Mouse (Mus musculus) intestine, embryonic 14.5 days (tissue): ENCODE measurements at regions not wholly inside any gene's neighbourhood (a gene's known extent, or its start where the extent isn't known, plus 50 kb on each side); places are given as distances from the start of the nearest gene placed in this dataset. TPM values are rescaled to one million over a fixed set of nuclear protein-coding genes. Genes with fewer than 3 reads are reported as not detected.

Experiments
- ATAC-seq: fragments of 200-750 bp; cut with Nextera tagmentation; replicated peaks from 2 replicates; pipeline ENCODE4 v1.8.0; 2017; ENCODE audit warnings: low read depth, moderate number of reproducible peaks, moderate TSS enrichment, moderate library complexity; ENCODE audit not compliant: low FRiP score, low TSS enrichment
- DNase-seq: peaks from one replicate; pipeline ENCODE4 v3.0.0-alpha.2; 2018; ENCODE audit warnings: low spot score
- H3K27ac ChIP-seq: fragments of 300-500 bp; sonication (generic); 2 replicates; pipeline ENCODE4 v1.5.1; 2014; ENCODE audit warnings: low read depth, mild to moderate bottlenecking, control low read depth
- H3K27me3 ChIP-seq: fragments of 300-500 bp; sonication (generic); replicated peaks from 2 replicates; pipeline ENCODE4 v1.6.1; 2014; ENCODE audit warnings: low read length, control low read depth; ENCODE audit not compliant: control insufficient read depth, insufficient read depth
- H3K36me3 ChIP-seq: fragments of 300-500 bp; sonication (generic); 2 replicates; pipeline ENCODE4 v1.6.1; 2014; ENCODE audit warnings: low read length, control low read depth; ENCODE audit not compliant: control insufficient read depth, insufficient read depth
- H3K4me1 ChIP-seq: fragments of 300-500 bp; sonication (generic); replicated peaks from 2 replicates; pipeline ENCODE4 v1.6.1; 2014; ENCODE audit warnings: low read length, control low read depth, mixed read lengths; ENCODE audit not compliant: control insufficient read depth, insufficient read depth
- H3K4me2 ChIP-seq: fragments of 300-500 bp; sonication (generic); 2 replicates; pipeline ENCODE4 v1.6.1; 2014; ENCODE audit warnings: low read length
- H3K4me3 ChIP-seq: fragments of 300-500 bp; sonication (generic); 2 replicates; pipeline ENCODE4 v1.5.1; 2014; ENCODE audit warnings: low read depth, low read length, control low read depth, mixed read lengths
- H3K9ac ChIP-seq: fragments of 300-500 bp; sonication (generic); 2 replicates; pipeline ENCODE4 v1.6.1; 2014; ENCODE audit warnings: mild to moderate bottlenecking, low read length
- H3K9me3 ChIP-seq: fragments of 300-500 bp; sonication (generic); 2 replicates; pipeline ENCODE4 v1.6.1; 2016; ENCODE audit warnings: low read length, control low read depth; ENCODE audit not compliant: control insufficient read depth
- WGBS: fragments of 180-500 bp; shearing (Covaris S2); extraction: QIAGEN DNeasy Blood & Tissue Kit; methylation state at CpG from one replicate; pipeline ENCODE4 v1.1.7; 2014; 5-methylcytosine and 5-hydroxymethylcytosine counted together
- microRNA-seq: library from miRNA; unstranded; fragments of <30 nt; microRNA quantifications from one replicate; pipeline ENCODE4, GENCODE M21; 2016

DNA sequence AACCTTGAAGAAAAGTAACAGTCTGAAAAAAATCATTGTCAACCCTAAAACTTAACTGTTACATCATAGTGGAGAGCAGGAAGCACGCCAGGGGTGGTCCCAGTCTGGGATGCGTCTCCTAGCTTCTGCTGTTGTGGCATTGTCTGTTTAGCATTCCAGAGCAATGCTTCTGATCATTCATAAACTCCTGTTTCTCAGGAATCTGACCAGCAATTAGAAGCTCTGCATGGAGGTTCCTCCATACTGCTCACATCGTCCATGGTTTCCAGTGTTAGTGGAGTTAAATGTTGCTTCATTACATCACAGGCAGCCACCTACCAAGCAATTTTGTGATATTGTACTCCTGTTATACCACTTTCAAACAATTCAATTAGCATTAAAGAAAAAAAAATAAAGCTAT is 502.4 kb upstream of the Mms22l start:
- Histone ChIP-seq H3K27ac (no peak overlapping the region), H3K4me1 (no peaks in the 10 kb centered on the region), H3K36me3 (no peaks in the 10 kb centered on the region), H3K9me3 (no peaks in the 10 kb centered on the region), H3K27me3 (no peaks in the 10 kb centered on the region), H3K9ac (no peak overlapping the region), H3K4me3 (no peak overlapping the region), H3K4me2 (no peak overlapping the region)
- WGBS = 46% methylated on average over 3 of the region's 3 CpGs
- ATAC-seq (no peak), DNase-seq (no peak)

DNA sequence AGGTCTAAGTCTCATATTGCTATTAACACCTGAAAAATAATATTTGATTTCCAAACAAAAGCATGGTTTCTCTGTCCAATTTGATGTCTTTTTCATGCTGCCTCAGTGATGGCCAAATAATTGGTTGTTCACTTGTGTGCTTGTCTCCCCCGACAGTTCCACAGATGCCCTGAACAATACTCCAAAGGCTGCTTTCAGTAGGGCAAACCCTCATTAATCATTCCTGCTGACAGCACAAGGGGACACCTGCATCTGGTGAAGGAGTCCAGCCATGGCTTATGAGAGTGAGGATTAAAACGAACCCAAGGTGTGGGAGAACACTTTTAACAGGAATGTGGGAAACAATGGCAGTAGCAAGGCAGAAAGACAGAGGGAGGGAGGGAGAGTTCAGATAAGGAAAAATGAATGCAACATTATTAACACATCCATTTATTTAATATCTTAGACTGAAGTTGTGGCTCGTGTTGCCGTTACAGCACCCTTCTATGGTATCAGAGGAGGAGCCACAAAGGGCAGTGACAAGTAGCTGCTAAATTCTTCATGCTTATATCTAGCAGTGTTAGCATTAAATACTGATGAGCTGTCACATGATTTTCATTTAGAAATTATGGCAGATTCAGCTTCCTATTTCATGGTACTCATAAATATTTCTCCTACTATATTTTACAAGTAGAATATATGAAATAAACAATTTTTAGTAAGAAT is 501.8 kb upstream of the Mms22l start:
- H3K36me3 ChIP-seq = no peaks in the 10 kb centered on the region
- ATAC-seq = no peak
- DNase-seq = no peak

GRCm38 (mm10) chr4:24006257-24006955 is 489.8 kb upstream of the Mms22l start:
- no peaks in the 10 kb centered on the region for H3K27me3 ChIP-seq
- DNase-seq = no peak
- no peaks in the 10 kb centered on the region for H3K36me3 ChIP-seq
- ATAC-seq = no peak
- no peak overlapping the region for H3K4me2 ChIP-seq
- no peak overlapping the region for H3K4me3 ChIP-seq
- no peak overlapping the region for H3K9ac ChIP-seq
- WGBS = 48% methylated on average over 2 of the region's 2 CpGs
- no peaks in the 10 kb centered on the region for H3K4me1 ChIP-seq
- H3K27ac ChIP-seq = no peak overlapping the region
- H3K9me3 ChIP-seq = no peaks in the 10 kb centered on the region

More for the DNA sequence above, 501.8 kb upstream of the Mms22l start:
- H3K4me2 ChIP-seq = no peak overlapping the region
- no peak overlapping the region for H3K9ac ChIP-seq
- H3K27ac ChIP-seq = no peak overlapping the region
- H3K27me3 ChIP-seq = no peaks in the 10 kb centered on the region
- H3K9me3 ChIP-seq = no peaks in the 10 kb centered on the region
- H3K4me1 ChIP-seq = no peaks in the 10 kb centered on the region
- H3K4me3 ChIP-seq = no peak overlapping the region
- WGBS = 33% methylated on average over 4 of the region's 4 CpGs

GRCm38 (mm10) chr4:24019178-24020104 is 476.8 kb upstream of the Mms22l start:
- H3K9ac ChIP-seq = no peak overlapping the region
- H3K27me3 ChIP-seq = no peaks in the 10 kb centered on the region
- DNase-seq = peak; percentile 54
- H3K4me1 ChIP-seq = no peaks in the 10 kb centered on the region; the same call in 1 of the 2 replicates
- no peak overlapping the region for H3K4me3 ChIP-seq
- no peak for ATAC-seq
- H3K27ac ChIP-seq = no peak overlapping the region
- no peak overlapping the region for H3K4me2 ChIP-seq
- H3K9me3 ChIP-seq = no peaks in the 10 kb centered on the region
- 63% methylated on average over 11 of the region's 11 CpGs for WGBS
- H3K36me3 ChIP-seq = no peaks in the 10 kb centered on the region

Small RNAs in the stretch of these regions (microRNA-seq; reads per million reads assigned to microRNA genes)
- not detected for gene Gm25978
